Mouse (Mus musculus): ENCODE data around the gene Atp2b2. TPM values are rescaled to one million over a fixed set of nuclear protein-coding genes. Genes with fewer than 3 reads are reported as not detected.

Atp2b2 gene
- total RNA-seq, 2 experiments from 2014 or later, result not detected

GRCm38 (mm10) chr6:114013801-114014200, 28.6 kb downstream of the Atp2b2 start:
- no peak for ATAC-seq (ENCODE audit: poor library complexity, severe bottlenecking)

GRCm38 (mm10) chr6:114012834-114013233, 29.6 kb downstream of the Atp2b2 start:
- no peak for ATAC-seq (ENCODE audit: poor library complexity, severe bottlenecking)

GRCm38 (mm10) chr6:114011976-114012375, 30.4 kb downstream of the Atp2b2 start:
- ATAC-seq (ENCODE audit: poor library complexity, severe bottlenecking), result no peak

- ATAC-seq (ENCODE audit: poor library complexity, severe bottlenecking), result no peak
Observed at GRCm38 (mm10) chr6:114003796-114004195, 38.6 kb downstream of the Atp2b2 start.

GRCm38 (mm10) chr6:114000928-114001327, 41.5 kb downstream of the Atp2b2 start:
- no peak for ATAC-seq (ENCODE audit: poor library complexity, severe bottlenecking)

GRCm38 (mm10) chr6:114000304-114000703, 42.1 kb downstream of the Atp2b2 start:
- no peak for ATAC-seq (ENCODE audit: poor library complexity, severe bottlenecking)

- ATAC-seq (ENCODE audit: poor library complexity, severe bottlenecking), result no peak
Observed at GRCm38 (mm10) chr6:113998413-113998812, 44.0 kb downstream of the Atp2b2 start.

GRCm38 (mm10) chr6:113994176-113994575, 48.2 kb downstream of the Atp2b2 start:
- no peak for ATAC-seq (ENCODE audit: poor library complexity, severe bottlenecking)

GRCm38 (mm10) chr6:113992101-113992500, 50.3 kb downstream of the Atp2b2 start:
- ATAC-seq (ENCODE audit: poor library complexity, severe bottlenecking), result no peak

GRCm38 (mm10) chr6:113991482-113991881, 50.9 kb downstream of the Atp2b2 start:
- no peak for ATAC-seq (ENCODE audit: poor library complexity, severe bottlenecking)

- no peak for ATAC-seq (ENCODE audit: poor library complexity, severe bottlenecking)
Observed at GRCm38 (mm10) chr6:113990044-113990443, 52.4 kb downstream of the Atp2b2 start.

- no peak for ATAC-seq (ENCODE audit: poor library complexity, severe bottlenecking)
Observed at GRCm38 (mm10) chr6:113988521-113988920, 53.9 kb downstream of the Atp2b2 start.

GRCm38 (mm10) chr6:113986671-113987070, 55.7 kb downstream of the Atp2b2 start:
- no peak for ATAC-seq (ENCODE audit: poor library complexity, severe bottlenecking)

- ATAC-seq (ENCODE audit: poor library complexity, severe bottlenecking), result no peak
Observed at GRCm38 (mm10) chr6:113978673-113979072, 63.7 kb downstream of the Atp2b2 start.

- no peak for ATAC-seq (ENCODE audit: poor library complexity, severe bottlenecking)
Observed at GRCm38 (mm10) chr6:113978091-113978650, 64.2 kb downstream of the Atp2b2 start.

GRCm38 (mm10) chr6:113970900-113971299, 71.5 kb downstream of the Atp2b2 start:
- ATAC-seq (ENCODE audit: poor library complexity, severe bottlenecking), result no peak

GRCm38 (mm10) chr6:113970464-113970863, 71.9 kb downstream of the Atp2b2 start:
- no peak for ATAC-seq (ENCODE audit: poor library complexity, severe bottlenecking)

- ATAC-seq (ENCODE audit: poor library complexity, severe bottlenecking), result no peak
Observed at GRCm38 (mm10) chr6:113969751-113970150, 72.7 kb downstream of the Atp2b2 start.

GRCm38 (mm10) chr6:113962811-113963210, 79.6 kb downstream of the Atp2b2 start:
- ATAC-seq (ENCODE audit: poor library complexity, severe bottlenecking), result no peak

GRCm38 (mm10) chr6:113961658-113962057, 80.8 kb downstream of the Atp2b2 start:
- no peak for ATAC-seq (ENCODE audit: poor library complexity, severe bottlenecking)

- ATAC-seq (ENCODE audit: poor library complexity, severe bottlenecking), result no peak
Observed at GRCm38 (mm10) chr6:113959336-113959735, 83.1 kb downstream of the Atp2b2 start.

- ATAC-seq (ENCODE audit: poor library complexity, severe bottlenecking), result no peak
Observed at GRCm38 (mm10) chr6:113958714-113959113, 83.7 kb downstream of the Atp2b2 start.

GRCm38 (mm10) chr6:113958003-113958402, 84.4 kb downstream of the Atp2b2 start:
- no peak for ATAC-seq (ENCODE audit: poor library complexity, severe bottlenecking)

All from megakaryocyte, adult 5-6 weeks (primary cell).